Mouse (Mus musculus) cerebellum, postnatal 10 days (tissue): ENCODE results near the gene Cnnm1.

Experiments used
- DNase-seq, 2 experiments: peaks; one replicate each; pipeline ENCODE4 v3.0.0; 2021; ENCODE audit warnings: mixed read lengths in 2 of 2

Cnnm1 gene

DNA sequence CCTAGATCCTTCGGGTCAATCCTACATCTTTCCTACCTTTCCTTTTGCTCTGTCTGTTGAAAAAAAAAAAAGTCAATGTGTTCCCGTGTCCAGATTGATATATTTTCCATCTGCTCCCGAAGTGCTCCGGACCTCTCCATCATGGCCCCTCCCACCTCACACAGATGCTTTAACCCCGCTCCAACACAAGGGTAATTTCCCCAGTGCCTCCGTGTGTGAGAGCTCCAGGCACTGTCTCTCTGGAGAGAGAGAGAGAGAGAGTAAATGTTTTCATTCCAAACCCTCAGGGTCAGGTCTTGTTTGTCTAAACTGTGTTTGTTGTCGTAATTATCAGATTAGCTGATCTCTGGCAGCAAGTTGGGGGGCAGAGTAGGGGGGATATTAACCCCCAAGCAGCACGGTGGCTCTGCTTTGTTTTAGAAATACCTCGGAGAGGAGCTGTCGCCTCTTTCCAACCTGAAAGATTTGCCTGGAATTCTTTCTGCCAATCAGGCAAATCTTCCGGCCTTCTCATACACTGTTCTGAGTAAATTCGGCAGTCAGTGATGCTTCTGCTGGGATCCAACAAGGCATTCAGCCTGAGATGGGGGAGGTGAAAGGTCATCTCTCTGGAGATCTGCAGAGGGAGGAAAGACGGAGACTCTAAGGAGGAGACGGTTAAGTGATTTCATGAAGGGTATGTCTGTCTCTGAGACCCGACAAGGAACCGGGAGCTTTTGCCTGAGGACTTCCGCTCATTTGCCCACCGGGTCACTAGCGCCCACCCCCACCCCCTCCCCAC lies 106.3 kb downstream of the Cnnm1 start:
- no peak for DNase-seq
